Mouse (Mus musculus) limb, embryonic 15.5 days (tissue): ENCODE results near the gene Rpp25l. TPM values are rescaled to one million over a fixed set of nuclear protein-coding genes. Genes with fewer than 3 reads are reported as not detected.

Experiments used
- ATAC-seq: fragments of 200-750 bp; cut with Nextera tagmentation; 2 replicates; pipeline ENCODE4 v1.8.0; 2017; ENCODE audit warnings: low read depth, moderate TSS enrichment; ENCODE audit not compliant: insufficient number of reproducible peaks, low FRiP score, low TSS enrichment
- H3K27ac ChIP-seq: fragments of 300-500 bp; sonication (generic); 2 replicates; pipeline ENCODE4 v1.5.1; 2015; ENCODE audit warnings: moderate library complexity, mild to moderate bottlenecking, inconsistent platforms
- H3K27me3 ChIP-seq: fragments of 300-500 bp; sonication (generic); 2 replicates; pipeline ENCODE4 v1.6.1; 2015; ENCODE audit warnings: inconsistent platforms
- H3K36me3 ChIP-seq: fragments of 300-500 bp; sonication (generic); 2 replicates; pipeline ENCODE4 v1.6.1; 2015; ENCODE audit warnings: inconsistent platforms
- H3K4me1 ChIP-seq: fragments of 300-500 bp; sonication (generic); 2 replicates; pipeline ENCODE4 v1.6.1; 2015; ENCODE audit warnings: inconsistent platforms
- H3K4me2 ChIP-seq: fragments of 300-500 bp; sonication (generic); 2 replicates; pipeline ENCODE4 v1.6.1; 2015; ENCODE audit warnings: mild to moderate bottlenecking, inconsistent platforms
- H3K4me3 ChIP-seq: fragments of 300-500 bp; sonication (generic); 2 replicates; pipeline ENCODE4 v1.5.1; 2015; ENCODE audit warnings: mild to moderate bottlenecking, inconsistent platforms
- H3K9ac ChIP-seq: fragments of 300-500 bp; sonication (generic); 2 replicates; pipeline ENCODE4 v1.6.1; 2015; ENCODE audit warnings: inconsistent platforms
- H3K9me3 ChIP-seq: fragments of 300-500 bp; sonication (generic); 2 replicates; pipeline ENCODE4 v1.6.1; 2016; ENCODE audit warnings: inconsistent platforms
- WGBS: fragments of 180-500 bp; shearing (Covaris S2); methylation state at CpG from one replicate; pipeline ENCODE4 v1.1.7; 2015; 5-methylcytosine and 5-hydroxymethylcytosine counted together
- polyA plus RNA-seq: library from polyadenylated mRNA; unstranded; fragments of >200 nt; fragmentation: Nextera tagmentation; extraction: Ambion mirVana; gene quantifications from 2 replicates; pipeline ENCODE4 v1.2.1, GENCODE M21; 2015

Rpp25l gene
- polyA plus RNA-seq, 1 experiment from 2014 or later = 66.0 TPM

GRCm38 (mm10) chr4:41731052-41731765, 17.9 kb upstream of the Rpp25l start, which contains the start of gene Arid3c:
Gene Arid3c (minus strand): TSS chr4:41731142.
- 3% methylated on average over 50 of the region's 50 CpGs for WGBS
- no peak for ATAC-seq
- H3K4me3 ChIP-seq = peak within 1 kb of the TSS; percentile 30

GRCm38 (mm10) chr4:41726826-41727621, 13.7 kb upstream of the Rpp25l start:
- Histone ChIP-seq H3K36me3 (no peaks in the 10 kb centered on the region), H3K4me3 (no peak overlapping the region), H3K9ac (no peak overlapping the region), H3K9me3 (no peaks in the 10 kb centered on the region), H3K4me2 (no peak overlapping the region), H3K27me3 (peaks cover 80% of the 10 kb centered on the region), H3K4me1 (peaks cover 26% of the 10 kb centered on the region), H3K27ac (no peak overlapping the region)
- 14% methylated on average over 20 of the region's 20 CpGs for WGBS
- no peak for ATAC-seq

More at GRCm38 (mm10) chr4:41731052-41731765, 17.9 kb upstream of the Rpp25l start, which contains the start of gene Arid3c:
- Histone ChIP-seq H3K9me3 (no peaks in the 10 kb centered on the region), H3K36me3 (no peaks in the 10 kb centered on the region), H3K27me3 (peaks cover 71% of the 10 kb centered on the region), H3K4me2 (peak within 1 kb of the TSS; percentile 53), H3K9ac (0 out of 2 replicates have a peak within 1 kb of the TSS, but pooled peaks have one; percentile 3), H3K27ac (no peak within 1 kb of the TSS), H3K4me1 (peaks cover 12% of the 10 kb centered on the region)

- peak; percentile 89 for ATAC-seq
- no peaks in the 10 kb centered on the region for H3K9me3 ChIP-seq
- peak within 1 kb of the TSS; percentile 76 for H3K9ac ChIP-seq
- H3K4me2 ChIP-seq = peak within 1 kb of the TSS; percentile 76
- peaks cover 22% of the 10 kb centered on the region for H3K4me1 ChIP-seq
- WGBS = under 1% methylated on average over 27 of the region's 27 CpGs
- H3K36me3 ChIP-seq = peaks cover 25% of the 10 kb centered on the region
- peaks cover 45% of the 10 kb centered on the region for H3K27me3 ChIP-seq
- peak within 1 kb of the TSS; percentile 93 for H3K4me3 ChIP-seq
- no peak within 1 kb of the TSS for H3K27ac ChIP-seq
These were observed 9.6 kb upstream of the Rpp25l start, which contains the start of gene Dctn3 for GRCm38 (mm10) chr4:41722918-41723351. Gene Dctn3 (minus strand): TSS chr4:41723170.

- ATAC-seq = no peak
- no peak overlapping the region for H3K4me3 ChIP-seq
- H3K27ac ChIP-seq = 0 out of 2 replicates have a peak overlapping the region, but pooled peaks have one; percentile 47
- 37% methylated on average over 6 of the region's 6 CpGs for WGBS
- peaks cover 49% of the 10 kb centered on the region for H3K36me3 ChIP-seq
- H3K27me3 ChIP-seq = no peaks in the 10 kb centered on the region
- H3K4me1 ChIP-seq = peaks cover 39% of the 10 kb centered on the region
- no peak overlapping the region for H3K4me2 ChIP-seq
- H3K9ac ChIP-seq = no peak overlapping the region
- H3K9me3 ChIP-seq = no peaks in the 10 kb centered on the region
These were observed 3.5 kb upstream of the Rpp25l start for GRCm38 (mm10) chr4:41716834-41717233.

GRCm38 (mm10) chr4:41715596-41715995, 2.3 kb upstream of the Rpp25l start:
- peaks cover 45% of the 10 kb centered on the region for H3K4me1 ChIP-seq
- no peak for ATAC-seq
- 85% methylated on average over 5 of the region's 5 CpGs for WGBS
- no peak overlapping the region for H3K27ac ChIP-seq
- no peak overlapping the region for H3K9ac ChIP-seq
- no peaks in the 10 kb centered on the region for H3K27me3 ChIP-seq
- no peak overlapping the region for H3K4me3 ChIP-seq
- no peak overlapping the region for H3K4me2 ChIP-seq
- peaks cover 53% of the 10 kb centered on the region for H3K36me3 ChIP-seq
- H3K9me3 ChIP-seq = no peaks in the 10 kb centered on the region

- Histone ChIP-seq H3K27me3 (no peaks in the 10 kb centered on the region), H3K9ac (no peak overlapping the region), H3K4me1 (peaks cover 45% of the 10 kb centered on the region), H3K27ac (no peak overlapping the region), H3K4me2 (no peak overlapping the region), H3K36me3 (peaks cover 50% of the 10 kb centered on the region), H3K9me3 (no peaks in the 10 kb centered on the region), H3K4me3 (no peak overlapping the region)
- 76% methylated on average over 8 of the region's 8 CpGs for WGBS
- ATAC-seq = no peak
These were observed 1.7 kb upstream of the Rpp25l start for GRCm38 (mm10) chr4:41715082-41715481.

- peak overlapping the region; percentile 55 for H3K4me3 ChIP-seq
- WGBS = 16% methylated on average over 8 of the region's 8 CpGs
- peaks cover 42% of the 10 kb centered on the region for H3K36me3 ChIP-seq
- ATAC-seq = no peak
- no peaks in the 10 kb centered on the region for H3K27me3 ChIP-seq
- H3K4me2 ChIP-seq = peak overlapping the region; percentile 84
- H3K9me3 ChIP-seq = no peaks in the 10 kb centered on the region
- H3K4me1 ChIP-seq = peaks cover 45% of the 10 kb centered on the region
- H3K27ac ChIP-seq = no peak overlapping the region
- H3K9ac ChIP-seq = no peak overlapping the region
These were observed 942 bp upstream of the Rpp25l start for GRCm38 (mm10) chr4:41714276-41714675.

- peaks cover 26% of the 10 kb centered on the region for H3K36me3 ChIP-seq
- ATAC-seq = no peak
- H3K9me3 ChIP-seq = no peaks in the 10 kb centered on the region
- peak overlapping the region; percentile 61 for H3K27ac ChIP-seq
- peaks cover 2% of the 10 kb centered on the region for H3K27me3 ChIP-seq
- peak overlapping the region; percentile 55 for H3K4me3 ChIP-seq
- peak overlapping the region; percentile 84 for H3K4me2 ChIP-seq
- H3K9ac ChIP-seq = peak overlapping the region; percentile 68
- H3K4me1 ChIP-seq = peaks cover 50% of the 10 kb centered on the region
- 35% methylated on average over 31 of the region's 31 CpGs for WGBS
These were observed 725 bp downstream of the Rpp25l start for GRCm38 (mm10) chr4:41712421-41713196.

GRCm38 (mm10) chr4:41711705-41712375, 1.5 kb downstream of the Rpp25l start:
- 51% methylated on average over 16 of the region's 16 CpGs for WGBS
- Histone ChIP-seq H3K9me3 (no peaks in the 10 kb centered on the region), H3K36me3 (peaks cover 18% of the 10 kb centered on the region), H3K4me1 (peaks cover 51% of the 10 kb centered on the region), H3K27me3 (peaks cover 10% of the 10 kb centered on the region), H3K4me3 (peak overlapping the region; percentile 55), H3K4me2 (peak overlapping the region; percentile 84), H3K9ac (peak overlapping the region; percentile 68), H3K27ac (peak overlapping the region; percentile 11; the same call in 1 of the 2 replicates)
- ATAC-seq = no peak

- H3K36me3 ChIP-seq = peaks cover 11% of the 10 kb centered on the region
- no peak overlapping the region for H3K9ac ChIP-seq
- no peaks in the 10 kb centered on the region for H3K9me3 ChIP-seq
- no peak overlapping the region for H3K27ac ChIP-seq
- H3K4me1 ChIP-seq = peaks cover 54% of the 10 kb centered on the region
- ATAC-seq = no peak
- peaks cover 25% of the 10 kb centered on the region for H3K27me3 ChIP-seq
- H3K4me3 ChIP-seq = no peak overlapping the region
- H3K4me2 ChIP-seq = no peak overlapping the region
- WGBS = 63% methylated on average over 4 of the region's 4 CpGs
These were observed 3.1 kb downstream of the Rpp25l start for GRCm38 (mm10) chr4:41710229-41710628.

GRCm38 (mm10) chr4:41708192-41708745, 5.1 kb downstream of the Rpp25l start:
- Histone ChIP-seq H3K9ac (no peak overlapping the region), H3K27me3 (peaks cover 42% of the 10 kb centered on the region), H3K4me1 (peaks cover 51% of the 10 kb centered on the region), H3K36me3 (peaks cover 5% of the 10 kb centered on the region; the same call in 1 of the 2 replicates), H3K4me3 (no peak overlapping the region), H3K4me2 (no peak overlapping the region), H3K27ac (no peak overlapping the region), H3K9me3 (no peaks in the 10 kb centered on the region)
- 36% methylated on average over 8 of the region's 8 CpGs for WGBS
- ATAC-seq = no peak
